Mouse (Mus musculus) lung, adult 2 months (tissue): ENCODE data around the gene Otoa.

Source experiments
- CTCF ChIP-seq: fragments of 200-500 bp; IDR thresholded peaks from 2 replicates; pipeline ENCODE4 v1.5.1; 2011; ENCODE audit warnings: mild to moderate bottlenecking, low read length, control low read depth; ENCODE audit not compliant: insufficient read depth
- POLR2A ChIP-seq: fragments of 200-500 bp; IDR thresholded peaks from 2 replicates; pipeline ENCODE4 v1.6.1; 2011; ENCODE audit warnings: low read depth, mild to moderate bottlenecking, control low read depth, low read length, borderline replicate concordance; ENCODE audit errors: extremely low read depth

- TF ChIP-seq CTCF: no peak
- no peak for TF ChIP-seq POLR2A
These were observed 40.9 kb upstream of the Otoa start for GRCm38 (mm10) chr7:121040595-121040994.
